Mouse (Mus musculus) NIH3T3 (cell line): ENCODE results near the gene Fam155a.

ENCODE experiments used
- DNase-seq: peaks from one replicate; pipeline ENCODE4 v3.0.0-alpha.2; 2012; ENCODE audit warnings: low read depth

Fam155a gene

GRCm38 (mm10) chr8:9264378-9264777 lies 506.6 kb downstream of the Fam155a start:
- no peak for DNase-seq

DNA sequence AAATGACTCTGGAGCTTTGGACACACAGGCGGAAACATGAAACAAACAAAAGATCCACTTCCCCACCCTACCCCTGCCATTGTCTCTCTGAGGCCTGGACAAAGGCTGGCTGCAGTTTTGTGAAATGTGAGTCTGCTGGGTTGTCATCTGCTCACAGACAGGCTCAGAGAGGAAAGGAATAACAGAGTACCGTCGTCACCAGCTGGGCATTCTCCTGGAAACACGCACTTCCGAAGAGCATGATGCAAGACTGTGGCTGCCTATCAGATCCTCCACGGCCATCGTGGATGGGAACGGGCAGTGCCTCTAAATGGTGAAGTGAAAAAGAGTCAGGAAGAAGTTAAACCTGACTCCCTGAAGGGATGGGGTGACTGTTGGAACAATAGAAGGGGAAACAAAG lies 509.4 kb downstream of the Fam155a start:
- no peak for DNase-seq

DNA sequence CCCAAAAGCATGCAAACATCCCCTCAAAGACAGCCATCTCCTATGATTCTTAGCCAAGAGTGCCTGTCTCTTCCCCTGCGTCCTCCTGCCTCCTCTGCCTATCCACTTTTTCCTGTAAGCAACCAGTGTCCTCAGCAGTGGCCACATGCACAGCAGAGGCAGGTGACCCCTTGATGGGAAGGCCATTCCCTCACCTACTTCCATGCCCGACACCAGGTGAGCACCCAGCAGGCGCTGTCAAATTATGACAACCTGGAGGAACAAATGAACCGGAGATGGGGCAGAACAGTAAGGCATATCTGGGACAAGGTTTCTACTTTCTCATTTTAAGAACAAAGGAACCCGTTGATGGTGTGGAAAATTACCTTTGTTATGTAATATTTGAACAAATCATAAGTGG lies 515.6 kb downstream of the Fam155a start:
- DNase-seq: no peak

DNA sequence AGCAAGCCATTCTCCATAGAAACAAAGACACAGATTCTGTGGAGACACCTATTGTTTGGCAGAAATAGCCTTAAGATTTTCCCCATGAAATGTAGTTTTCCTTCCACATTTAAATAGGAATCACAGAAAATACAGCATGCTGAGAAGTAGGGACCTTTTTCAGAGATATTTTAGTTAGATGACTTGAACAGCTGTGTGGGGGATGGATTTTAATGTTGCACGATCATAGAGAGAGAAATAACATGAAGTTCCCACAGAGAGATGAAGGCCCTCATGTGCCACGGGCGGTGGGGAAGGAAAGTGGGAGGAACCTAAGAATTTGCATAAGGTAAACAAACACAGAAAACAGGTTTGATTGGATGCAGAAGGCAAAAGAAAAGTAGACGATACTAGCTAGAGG lies 518.0 kb downstream of the Fam155a start:
- no peak for DNase-seq

GRCm38 (mm10) chr8:9248109-9248821 lies 522.7 kb downstream of the Fam155a start:
- DNase-seq: no peak

DNA sequence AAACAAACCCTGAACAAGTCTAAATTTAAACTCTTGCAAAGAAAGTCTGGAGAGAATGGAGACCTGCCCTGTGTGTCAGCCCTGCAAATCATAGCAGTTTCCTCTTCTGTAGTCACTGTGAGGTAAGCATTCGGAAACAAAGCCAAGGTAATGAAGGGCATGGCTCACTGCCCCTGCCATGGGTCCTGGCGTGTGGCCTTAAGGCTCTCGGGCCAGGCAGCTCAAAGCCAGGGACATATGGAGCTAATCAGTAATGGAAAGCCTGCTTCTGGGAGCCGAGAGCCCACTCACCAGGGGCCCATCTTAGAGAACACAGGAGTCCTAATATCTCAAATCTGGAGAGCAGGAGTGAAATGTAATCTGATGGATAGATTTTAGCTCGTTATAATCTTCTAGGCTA lies 525.0 kb downstream of the Fam155a start:
- no peak for DNase-seq

DNA sequence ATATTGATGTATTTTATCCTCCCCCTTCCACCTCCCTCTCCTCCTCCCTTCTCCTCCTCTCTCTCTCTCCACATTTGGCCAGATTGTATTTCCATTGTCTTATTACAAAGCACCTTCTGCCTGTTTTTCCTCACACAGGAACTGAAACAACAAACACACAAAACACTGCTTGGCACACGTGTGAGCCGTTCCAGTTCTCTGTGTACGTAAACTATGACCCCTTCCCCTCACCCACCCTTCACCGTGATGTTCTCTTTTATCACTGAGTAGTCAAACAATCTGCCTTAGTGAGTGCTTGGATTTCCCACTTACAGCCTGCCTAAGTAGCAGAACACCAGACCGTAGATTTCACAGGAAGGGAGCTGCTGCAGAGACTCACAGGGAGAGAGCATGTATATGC lies 530.0 kb downstream of the Fam155a start:
- DNase-seq: no peak

DNA sequence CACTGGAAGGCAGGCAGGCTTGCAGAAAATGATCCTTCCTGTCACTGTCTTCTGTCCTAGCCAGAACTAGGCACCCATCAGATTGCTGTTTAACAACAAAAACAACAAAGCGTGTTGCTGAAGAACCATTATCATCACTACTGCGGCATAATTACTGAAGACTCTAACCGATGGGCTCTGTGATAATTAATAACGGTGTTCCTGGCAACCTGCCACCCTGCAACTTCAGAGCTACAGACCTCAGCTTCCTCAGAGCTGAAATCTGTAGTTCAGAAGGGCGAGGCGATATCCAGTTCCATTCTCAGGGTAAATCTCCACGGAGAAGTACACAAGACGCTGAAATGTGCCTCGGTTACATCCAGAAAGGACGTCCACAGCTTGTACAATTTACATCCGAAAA lies 531.2 kb downstream of the Fam155a start:
- DNase-seq: no peak

- DNase-seq: no peak
Measured at GRCm38 (mm10) chr8:9238974-9239373, 532.0 kb downstream of the Fam155a start.

GRCm38 (mm10) chr8:9233326-9233919 lies 537.5 kb downstream of the Fam155a start:
- peak; percentile 87 for DNase-seq

DNA sequence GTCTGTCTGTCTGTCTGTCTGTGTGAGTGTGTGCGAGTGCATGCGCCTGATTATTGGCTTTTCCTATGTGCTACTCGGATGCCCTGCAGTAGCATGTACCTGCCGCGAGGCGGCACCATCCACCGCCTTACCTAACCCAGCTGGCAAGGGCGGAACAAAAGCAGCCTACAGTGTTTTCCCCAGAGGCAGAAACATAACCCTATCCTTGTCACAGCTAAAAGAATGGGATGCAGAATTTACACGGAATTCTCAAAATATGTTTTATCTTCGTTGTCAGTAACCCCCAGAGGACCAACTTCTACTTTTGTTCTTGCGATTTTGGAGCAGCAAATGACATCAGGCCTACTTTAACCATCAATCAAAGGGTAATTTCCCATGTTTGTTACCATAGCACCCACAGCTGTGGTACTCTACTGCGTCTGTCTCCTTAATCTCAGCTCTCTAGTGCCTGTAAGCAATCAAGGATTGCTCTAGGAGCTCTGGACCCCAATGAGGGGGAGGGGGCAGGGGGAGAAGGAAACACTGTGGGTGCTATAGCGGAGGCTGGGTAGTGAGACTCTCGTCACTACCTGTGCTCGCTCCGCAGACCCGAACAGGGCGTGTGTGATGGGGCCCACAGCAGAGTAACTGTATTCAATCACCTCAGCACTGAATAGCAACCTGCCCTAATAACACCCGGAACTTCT lies 543.0 kb downstream of the Fam155a start:
- peak; percentile 60 for DNase-seq

GRCm38 (mm10) chr8:9226767-9227166 lies 544.2 kb downstream of the Fam155a start:
- DNase-seq: no peak

DNA sequence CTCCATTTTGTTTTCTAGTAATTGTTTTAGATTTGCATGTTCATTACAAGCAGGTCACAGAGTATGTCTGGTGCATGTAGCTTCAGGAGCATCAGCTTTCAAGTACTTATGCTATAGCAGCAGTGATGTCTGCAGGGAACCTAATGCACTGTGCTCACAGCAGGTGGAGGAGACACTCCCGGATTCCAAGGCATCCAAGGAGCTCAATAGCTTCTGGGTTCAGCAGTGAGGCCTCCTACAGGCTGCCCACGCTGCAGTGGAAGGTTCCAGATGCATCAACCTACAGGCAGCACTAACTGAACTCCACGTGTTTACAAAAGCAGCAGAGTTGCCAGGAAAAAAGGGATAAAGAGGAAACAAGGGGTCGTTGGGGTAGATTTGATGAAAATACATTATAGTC lies 559.2 kb downstream of the Fam155a start:
- DNase-seq: no peak

GRCm38 (mm10) chr8:9207505-9208051 lies 563.4 kb downstream of the Fam155a start:
- DNase-seq: no peak

- DNase-seq: peak; percentile 24
Measured at GRCm38 (mm10) chr8:9204345-9205067, 566.5 kb downstream of the Fam155a start.

DNA sequence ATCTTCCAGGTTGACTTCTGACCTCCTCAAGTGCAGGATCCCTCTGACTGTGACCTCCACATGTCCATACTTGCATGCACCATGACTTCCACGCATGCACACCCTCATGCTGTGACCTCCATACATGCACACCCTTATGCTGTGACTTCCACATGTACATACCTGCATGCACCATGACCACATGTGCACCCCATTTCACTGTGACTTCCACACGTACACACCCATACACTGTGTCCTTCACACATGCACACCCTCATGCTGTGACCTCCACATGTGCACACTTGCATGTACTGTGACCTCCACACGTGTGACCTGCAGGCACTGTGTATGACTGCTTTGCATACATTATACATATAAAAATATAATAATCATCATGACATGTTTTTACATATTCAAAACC lies 570.9 kb downstream of the Fam155a start:
- no peak for DNase-seq

DNA sequence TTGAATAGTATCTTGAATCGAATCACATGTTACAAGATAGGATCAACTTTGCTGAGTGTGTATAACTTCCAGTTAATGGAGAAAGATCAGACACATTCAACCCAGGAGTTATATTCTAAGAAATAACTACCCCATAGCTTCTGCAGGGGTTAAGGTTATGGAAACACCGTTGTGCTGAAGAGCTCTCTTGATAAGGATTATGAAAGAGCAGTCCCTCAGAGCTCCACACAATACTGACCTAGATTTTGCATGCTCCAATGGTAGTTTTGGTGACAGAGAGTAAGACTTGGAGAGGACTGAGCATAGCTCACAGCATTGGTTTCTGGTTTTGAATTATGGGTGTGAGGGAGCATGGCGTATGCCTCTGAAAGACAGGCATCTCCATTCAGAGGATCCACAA lies 579.3 kb downstream of the Fam155a start:
- DNase-seq: no peak

- DNase-seq: no peak
Measured at GRCm38 (mm10) chr8:9188616-9189015, 582.3 kb downstream of the Fam155a start.

DNA sequence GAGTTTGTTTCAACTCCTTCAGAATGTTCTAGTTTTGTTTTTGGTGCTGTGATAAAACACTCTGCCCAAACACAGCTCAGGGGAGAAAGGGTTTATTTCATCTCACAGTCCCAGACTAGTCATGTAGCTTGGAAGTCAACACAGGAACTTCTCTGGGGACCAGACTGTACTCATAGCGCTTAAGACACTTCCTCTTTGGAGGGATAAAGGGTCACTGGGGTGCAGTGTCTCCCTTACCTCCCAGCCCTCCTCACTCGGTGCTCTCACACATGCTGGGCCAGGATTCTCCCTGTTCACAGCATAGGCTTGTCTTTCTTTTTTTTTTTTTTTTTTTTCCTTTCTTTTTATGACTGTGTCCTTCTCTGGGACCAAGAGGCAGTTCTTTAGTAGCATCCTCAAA lies 585.8 kb downstream of the Fam155a start:
- DNase-seq: no peak

DNA sequence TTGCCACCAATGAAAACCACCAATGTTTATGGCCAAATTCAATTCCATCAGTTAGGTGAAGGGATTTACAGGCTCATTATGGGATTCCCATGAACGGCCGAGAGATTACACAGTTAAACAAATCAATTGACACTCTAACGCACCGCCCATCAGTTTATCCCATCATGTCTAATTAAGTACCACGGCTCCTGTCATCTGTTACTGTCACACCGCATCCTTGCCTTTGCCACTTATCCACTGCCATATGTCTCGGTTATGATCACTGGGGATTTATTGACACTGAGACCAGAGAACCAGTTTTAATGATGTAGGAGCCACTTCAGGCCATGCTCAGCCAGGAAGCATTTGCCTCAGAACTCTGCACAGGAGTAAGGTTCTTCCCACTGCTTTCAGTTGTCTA lies 588.5 kb downstream of the Fam155a start:
- no peak for DNase-seq

- no peak for DNase-seq
Measured at GRCm38 (mm10) chr8:9180686-9181315, 590.2 kb downstream of the Fam155a start.

DNA sequence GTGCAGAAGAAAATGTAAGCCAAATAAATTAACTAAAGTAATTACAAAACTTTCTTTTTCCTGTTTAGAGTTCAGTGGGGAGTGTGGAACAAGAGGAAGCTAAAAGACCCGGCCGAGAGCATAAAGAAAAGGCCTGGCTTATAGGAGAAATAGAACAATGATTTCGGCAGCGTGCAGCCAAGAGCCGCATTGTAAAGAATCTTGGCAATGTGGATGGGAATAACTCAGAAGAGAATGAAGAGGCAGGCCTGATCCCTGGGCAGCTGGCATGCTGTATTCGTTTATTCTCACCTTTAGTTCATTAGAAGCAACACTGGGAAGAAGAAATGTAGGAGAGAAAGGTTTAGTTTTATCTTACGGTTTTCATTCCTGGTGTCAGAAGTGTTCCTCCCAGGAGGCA lies 594.0 kb downstream of the Fam155a start:
- DNase-seq: no peak
